Mouse (Mus musculus): ENCODE results near the gene Cxcl15. TPM values are rescaled to one million over a fixed set of nuclear protein-coding genes. Genes with fewer than 3 reads are reported as not detected.
"Not testable (repeated sequence)": the region's sequence is repeated elsewhere in the genome, so short reads cannot be mapped to it uniquely, and the experiment has no call there.

Gene Cxcl15
- polyA plus RNA-seq, 1 experiment from 2014 or later: 0.06 TPM

- H3K4me2 ChIP-seq: no peak overlapping the region
Observed at GRCm38 (mm10) chr5:90806050-90806449, 11.7 kb downstream of the Cxcl15 start.

GRCm38 (mm10) chr5:90807176-90807950, 13.0 kb downstream of the Cxcl15 start:
- H3K27me3 ChIP-seq: no peaks in the 10 kb centered on the region
- H3K4me1 ChIP-seq: no peaks in the 10 kb centered on the region
- H3K9me3 ChIP-seq (replicated peaks): no peaks in the 10 kb centered on the region
- no peak overlapping the region for H3K27ac ChIP-seq
- no peaks in the 10 kb centered on the region for H3K36me3 ChIP-seq
- H3K9ac ChIP-seq: no peak overlapping the region
- no peak overlapping the region for H3K4me2 ChIP-seq
- no peak for ATAC-seq (replicated peaks; ENCODE audit: low FRiP score)
- H3K4me3 ChIP-seq (replicated peaks): no peak overlapping the region
- 62% methylated on average over 3 of the region's 3 CpGs for WGBS

More at GRCm38 (mm10) chr5:90806050-90806449, 11.7 kb downstream of the Cxcl15 start:
- Histone ChIP-seq H3K9ac (no peak overlapping the region), H3K9me3 (replicated peaks) (no peaks in the 10 kb centered on the region), H3K36me3 (no peaks in the 10 kb centered on the region), H3K27ac (no peak overlapping the region), H3K27me3 (no peaks in the 10 kb centered on the region), H3K4me1 (no peaks in the 10 kb centered on the region), H3K4me3 (replicated peaks) (no peak overlapping the region)
- ATAC-seq (replicated peaks; ENCODE audit: low FRiP score): no peak

GRCm38 (mm10) chr5:90819756-90820155, 25.4 kb downstream of the Cxcl15 start:
- Histone ChIP-seq H3K9me3 (replicated peaks) (no peaks in the 10 kb centered on the region), H3K4me1 (no peaks in the 10 kb centered on the region), H3K9ac (no peak overlapping the region), H3K4me2 (no peak overlapping the region), H3K27ac (no peak overlapping the region), H3K27me3 (no peaks in the 10 kb centered on the region), H3K36me3 (no peaks in the 10 kb centered on the region), H3K4me3 (replicated peaks) (no peak overlapping the region)
- no peak for ATAC-seq (replicated peaks; ENCODE audit: low FRiP score)

GRCm38 (mm10) chr5:90832145-90832767, 37.9 kb downstream of the Cxcl15 start:
- H3K27me3 ChIP-seq: no peaks in the 10 kb centered on the region
- WGBS: 62% methylated on average over 11 of the region's 11 CpGs

GRCm38 (mm10) chr5:90832768-90833388, 38.5 kb downstream of the Cxcl15 start:
- H3K9me3 ChIP-seq (replicated peaks): no peaks in the 10 kb centered on the region
- H3K27ac ChIP-seq: no peak overlapping the region
- H3K4me2 ChIP-seq: no peak overlapping the region
- ATAC-seq (replicated peaks; ENCODE audit: low FRiP score): no peak
- no peaks in the 10 kb centered on the region for H3K27me3 ChIP-seq
- WGBS: 87% methylated on average over 8 of the region's 8 CpGs
- no peak overlapping the region for H3K4me3 ChIP-seq (replicated peaks)
- no peaks in the 10 kb centered on the region for H3K36me3 ChIP-seq
- no peaks in the 10 kb centered on the region for H3K4me1 ChIP-seq
- H3K9ac ChIP-seq: no peak overlapping the region

More at GRCm38 (mm10) chr5:90832145-90832767, 37.9 kb downstream of the Cxcl15 start:
- Histone ChIP-seq H3K9me3 (replicated peaks) (no peaks in the 10 kb centered on the region), H3K27ac (no peak overlapping the region), H3K4me3 (replicated peaks) (no peak overlapping the region), H3K9ac (no peak overlapping the region), H3K36me3 (no peaks in the 10 kb centered on the region), H3K4me2 (no peak overlapping the region), H3K4me1 (no peaks in the 10 kb centered on the region)
- ATAC-seq (replicated peaks; ENCODE audit: low FRiP score): no peak

- 83% methylated on average over 4 of the region's 4 CpGs for WGBS
- H3K9ac ChIP-seq: no peak overlapping the region
Observed at GRCm38 (mm10) chr5:90834436-90834835, 40.1 kb downstream of the Cxcl15 start.

GRCm38 (mm10) chr5:90838582-90838981, 44.2 kb downstream of the Cxcl15 start:
- no peak for ATAC-seq (replicated peaks; ENCODE audit: low FRiP score)
- H3K27me3 ChIP-seq: no peaks in the 10 kb centered on the region
- H3K4me2 ChIP-seq: no peak overlapping the region
- WGBS: 77% methylated on average over 5 of the region's 5 CpGs
- H3K4me3 ChIP-seq (replicated peaks): no peak overlapping the region
- H3K4me1 ChIP-seq: no peaks in the 10 kb centered on the region
- H3K36me3 ChIP-seq: no peaks in the 10 kb centered on the region
- no peak overlapping the region for H3K27ac ChIP-seq
- H3K9me3 ChIP-seq (replicated peaks): no peaks in the 10 kb centered on the region
- H3K9ac ChIP-seq: no peak overlapping the region

More at GRCm38 (mm10) chr5:90834436-90834835, 40.1 kb downstream of the Cxcl15 start:
- Histone ChIP-seq H3K27me3 (no peaks in the 10 kb centered on the region), H3K4me2 (no peak overlapping the region), H3K36me3 (no peaks in the 10 kb centered on the region), H3K9me3 (replicated peaks) (no peaks in the 10 kb centered on the region), H3K4me3 (replicated peaks) (no peak overlapping the region), H3K4me1 (no peaks in the 10 kb centered on the region), H3K27ac (no peak overlapping the region)
- no peak for ATAC-seq (replicated peaks; ENCODE audit: low FRiP score)

- Histone ChIP-seq H3K4me1 (no peaks in the 10 kb centered on the region), H3K4me2 (no peak overlapping the region), H3K4me3 (replicated peaks) (no peak overlapping the region), H3K27me3 (no peaks in the 10 kb centered on the region), H3K9me3 (replicated peaks) (no peaks in the 10 kb centered on the region), H3K27ac (no peak overlapping the region), H3K9ac (no peak overlapping the region), H3K36me3 (no peaks in the 10 kb centered on the region)
- WGBS: 77% methylated on average over 7 of the region's 7 CpGs
- ATAC-seq (replicated peaks; ENCODE audit: low FRiP score): no peak
Observed at GRCm38 (mm10) chr5:90840902-90841869, 46.9 kb downstream of the Cxcl15 start.

GRCm38 (mm10) chr5:90843891-90844290, 49.6 kb downstream of the Cxcl15 start:
- Histone ChIP-seq H3K27me3 (no peaks in the 10 kb centered on the region), H3K36me3 (no peaks in the 10 kb centered on the region), H3K9me3 (replicated peaks) (no peaks in the 10 kb centered on the region), H3K4me2 (no peak overlapping the region), H3K27ac (no peak overlapping the region), H3K4me1 (no peaks in the 10 kb centered on the region), H3K9ac (no peak overlapping the region), H3K4me3 (replicated peaks) (no peak overlapping the region)
- ATAC-seq (replicated peaks; ENCODE audit: low FRiP score): no peak
- 84% methylated on average over 3 of the region's 3 CpGs for WGBS

GRCm38 (mm10) chr5:90850096-90850495, 55.8 kb downstream of the Cxcl15 start:
- not testable (repeated sequence) for H3K36me3 ChIP-seq; H3K27ac ChIP-seq; H3K4me2 ChIP-seq; H3K4me1 ChIP-seq; H3K9ac ChIP-seq; H3K9me3 ChIP-seq (replicated peaks); H3K4me3 ChIP-seq (replicated peaks); ATAC-seq (replicated peaks; ENCODE audit: low FRiP score); H3K27me3 ChIP-seq
- 88% methylated on average over 7 of the region's 7 CpGs for WGBS

- not testable (repeated sequence) for H3K27ac ChIP-seq; H3K36me3 ChIP-seq; H3K4me2 ChIP-seq; H3K4me1 ChIP-seq; H3K4me3 ChIP-seq (replicated peaks); ATAC-seq (replicated peaks; ENCODE audit: low FRiP score); H3K27me3 ChIP-seq; H3K9me3 ChIP-seq (replicated peaks); H3K9ac ChIP-seq
- 94% methylated on average over 11 of the region's 11 CpGs for WGBS
Observed at GRCm38 (mm10) chr5:90851391-90851790, 57.1 kb downstream of the Cxcl15 start.

Data from kidney, embryonic 15.5 days (tissue).